Mouse (Mus musculus) spleen, adult 2 months (tissue): ENCODE measurements around the gene Slc35e3.
"Not testable (repeated sequence)": the region's sequence is repeated elsewhere in the genome, so short reads cannot be mapped to it uniquely, and the experiment has no call there.

Source experiments
- CTCF ChIP-seq: fragments of 200-500 bp; IDR thresholded peaks from 2 replicates; pipeline ENCODE4 v1.5.1; 2011; ENCODE audit warnings: mild to moderate bottlenecking, inconsistent platforms; ENCODE audit not compliant: insufficient read depth, insufficient read length, insufficient replicate concordance; ENCODE audit errors: extremely low read depth
- POLR2A ChIP-seq: fragments of 200-500 bp; IDR thresholded peaks from 2 replicates; pipeline ENCODE4 v1.6.1; 2011; ENCODE audit warnings: low read depth, low read length, inconsistent platforms

DNA sequence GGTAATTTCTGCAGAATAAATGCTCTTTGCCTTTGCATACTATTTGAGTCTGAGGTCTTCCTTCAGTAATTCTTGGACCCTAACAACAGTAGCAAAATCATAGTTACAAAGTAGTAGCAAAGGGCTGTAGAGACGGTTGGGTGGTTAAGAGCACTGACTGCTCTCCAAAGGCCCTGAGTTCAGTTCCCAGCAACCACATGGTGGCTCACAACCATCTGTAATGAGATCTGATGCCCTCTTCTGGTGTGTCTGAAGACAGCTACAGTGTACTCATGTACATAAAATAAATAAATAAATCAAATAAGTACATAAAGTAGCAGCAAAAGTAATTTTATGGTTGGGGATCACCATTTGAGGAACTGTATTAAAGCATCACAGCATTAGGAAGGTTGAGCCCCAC is 30.5 kb downstream of the Slc35e3 start:
- TF ChIP-seq CTCF, POLR2A: not testable (repeated sequence)
